Mouse (Mus musculus): Measurements from ENCODE around the gene Kctd17. TPM values are rescaled to one million over a fixed set of nuclear protein-coding genes. Genes with fewer than 3 reads are reported as not detected.

Kctd17 gene
- polyA plus RNA-seq, 1 experiment, result 4.8 TPM

DNA sequence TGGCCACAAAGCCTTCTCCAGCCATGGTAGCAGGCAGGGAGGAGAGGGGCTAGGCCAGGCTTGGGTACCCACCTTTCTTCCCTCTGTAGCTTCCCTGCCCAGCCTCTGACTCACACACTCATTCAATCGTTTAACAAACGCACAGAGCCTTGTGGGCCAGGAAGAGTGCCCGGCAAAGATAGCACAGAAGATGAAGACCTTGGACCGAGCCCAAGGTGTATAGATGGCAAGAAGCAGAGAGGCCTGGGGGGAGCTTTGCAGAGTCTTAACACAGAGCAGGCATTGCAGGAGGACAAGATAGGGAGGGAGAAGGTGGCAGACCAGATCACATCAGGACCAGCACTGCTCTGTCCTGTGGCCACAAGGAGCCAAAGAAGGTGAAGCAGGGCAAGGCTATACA is 26.8 kb downstream of the Kctd17 start:
- peaks cover 13% of the 10 kb centered on the region for H3K4me1 ChIP-seq (ENCODE audit: control insufficient read depth, insufficient read depth, low read length)
- TF ChIP-seq CTCF (IDR thresholded peaks at IDR 0.05; ENCODE audit: low read depth, low read length) (no peak), POLR2A (IDR thresholded peaks at IDR 0.05; ENCODE audit: borderline replicate concordance, low read depth, low read length) (no peak)
- H3K27ac ChIP-seq (ENCODE audit: insufficient read depth, low read depth, low read length), result no peak overlapping the region
- H3K4me3 ChIP-seq (ENCODE audit: insufficient read depth, low read length), result no peak overlapping the region

DNA sequence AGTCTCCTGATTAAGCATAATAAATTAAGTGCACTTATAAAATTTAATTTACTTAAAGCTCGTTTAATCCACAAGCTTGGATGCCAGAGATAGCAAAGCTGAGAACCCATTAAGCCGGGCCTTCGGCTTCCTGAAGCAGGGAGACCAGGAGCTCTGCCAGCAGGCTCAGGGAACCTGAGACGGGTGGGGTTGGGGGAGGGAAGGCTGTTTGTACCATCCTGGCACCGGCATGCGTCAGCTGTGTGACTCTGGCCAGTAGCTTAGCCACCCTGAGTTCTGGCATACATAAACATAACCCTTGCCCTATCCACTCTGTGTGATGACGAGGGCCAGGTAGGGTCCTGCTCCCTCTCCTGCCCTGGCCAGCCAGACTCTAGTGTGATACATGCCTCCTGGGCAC is 27.7 kb downstream of the Kctd17 start:
- Histone ChIP-seq H3K4me3 (ENCODE audit: insufficient read depth, low read length) (no peak overlapping the region), H3K27ac (ENCODE audit: insufficient read depth, low read depth, low read length) (no peak overlapping the region), H3K4me1 (ENCODE audit: control insufficient read depth, insufficient read depth, low read length) (peaks cover 5% of the 10 kb centered on the region)
- TF ChIP-seq POLR2A (IDR thresholded peaks at IDR 0.05; ENCODE audit: borderline replicate concordance, low read depth, low read length), result no peak
- no peak for TF ChIP-seq CTCF (IDR thresholded peaks at IDR 0.05; ENCODE audit: low read depth, low read length)

DNA sequence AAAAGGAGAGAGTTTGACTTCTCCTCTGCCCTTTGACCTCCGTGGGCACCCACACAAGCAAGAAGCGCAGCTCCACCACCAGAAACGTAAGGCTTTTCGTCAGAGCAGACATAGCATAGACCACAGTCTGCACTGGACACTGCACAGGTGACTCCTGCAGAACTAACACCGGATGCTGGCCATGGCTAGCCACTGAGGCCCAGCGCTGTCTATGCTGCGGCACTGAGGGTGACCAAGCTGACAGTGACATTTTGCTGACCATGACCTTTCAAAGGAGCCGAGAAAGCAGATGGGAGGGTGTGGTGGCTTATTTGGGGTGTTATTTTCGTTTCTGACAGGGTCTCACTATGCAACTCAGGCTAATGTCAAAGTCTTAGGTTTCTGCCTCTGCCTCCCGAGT is 28.8 kb downstream of the Kctd17 start:
- TF ChIP-seq CTCF (IDR thresholded peaks at IDR 0.05; ENCODE audit: low read depth, low read length) (no peak), POLR2A (IDR thresholded peaks at IDR 0.05; ENCODE audit: borderline replicate concordance, low read depth, low read length) (no peak)
- H3K4me1 ChIP-seq (ENCODE audit: control insufficient read depth, insufficient read depth, low read length), result no peaks in the 10 kb centered on the region
- H3K27ac ChIP-seq (ENCODE audit: insufficient read depth, low read depth, low read length), result no peak overlapping the region
- no peak overlapping the region for H3K4me3 ChIP-seq (ENCODE audit: insufficient read depth, low read length)

DNA sequence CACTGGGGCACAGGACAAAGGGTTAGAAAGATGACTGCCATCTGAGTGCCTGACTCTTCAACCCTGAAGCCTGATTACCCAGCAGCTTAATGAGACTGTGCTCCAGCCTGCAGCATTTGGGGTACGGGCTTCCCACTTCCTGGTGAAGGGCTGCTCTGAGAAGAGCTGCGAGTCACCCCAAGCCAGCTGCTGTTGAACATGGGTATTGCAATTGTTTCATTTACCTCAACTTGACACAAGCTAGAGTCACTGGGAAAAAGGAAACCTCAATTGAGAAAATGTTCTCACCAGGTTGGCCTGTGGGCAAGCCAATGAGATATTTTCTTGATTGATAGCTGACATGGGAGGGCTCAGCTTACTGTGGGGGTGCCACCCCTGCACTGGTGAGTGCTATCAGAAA is 34.6 kb downstream of the Kctd17 start:
- H3K4me3 ChIP-seq (ENCODE audit: insufficient read depth, low read length), result no peak overlapping the region
- no peaks in the 10 kb centered on the region for H3K4me1 ChIP-seq (ENCODE audit: control insufficient read depth, insufficient read depth, low read length)
- H3K27ac ChIP-seq (ENCODE audit: insufficient read depth, low read depth, low read length), result no peak overlapping the region
- TF ChIP-seq POLR2A (IDR thresholded peaks at IDR 0.05; ENCODE audit: borderline replicate concordance, low read depth, low read length), result no peak
- TF ChIP-seq CTCF (IDR thresholded peaks at IDR 0.05; ENCODE audit: low read depth, low read length), result no peak

DNA sequence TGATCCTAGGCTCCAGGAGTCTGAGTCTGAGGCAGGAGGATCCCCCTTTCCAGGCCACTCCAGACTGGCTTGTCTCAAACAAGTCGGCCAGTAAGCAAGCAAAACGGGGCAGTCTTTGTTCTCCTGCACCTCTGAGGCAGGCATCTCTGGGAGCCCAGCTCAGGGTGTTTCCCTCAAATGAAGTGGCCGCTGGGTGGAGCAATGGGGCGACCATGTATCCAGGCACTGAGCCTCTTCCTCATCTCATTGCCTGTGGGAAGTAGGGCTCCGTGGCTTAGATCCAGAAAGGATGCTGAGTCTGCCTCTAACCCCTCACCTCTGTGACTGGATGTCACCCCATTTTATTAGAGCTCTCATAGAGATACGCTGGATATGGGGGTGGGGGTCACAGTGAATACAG is 38.4 kb downstream of the Kctd17 start:
- Histone ChIP-seq H3K4me1 (ENCODE audit: control insufficient read depth, insufficient read depth, low read length) (no peaks in the 10 kb centered on the region), H3K4me3 (ENCODE audit: insufficient read depth, low read length) (no peak overlapping the region), H3K27ac (ENCODE audit: insufficient read depth, low read depth, low read length) (no peak overlapping the region)
- TF ChIP-seq CTCF (IDR thresholded peaks at IDR 0.05; ENCODE audit: low read depth, low read length), result no peak
- no peak for TF ChIP-seq POLR2A (IDR thresholded peaks at IDR 0.05; ENCODE audit: borderline replicate concordance, low read depth, low read length)

DNA sequence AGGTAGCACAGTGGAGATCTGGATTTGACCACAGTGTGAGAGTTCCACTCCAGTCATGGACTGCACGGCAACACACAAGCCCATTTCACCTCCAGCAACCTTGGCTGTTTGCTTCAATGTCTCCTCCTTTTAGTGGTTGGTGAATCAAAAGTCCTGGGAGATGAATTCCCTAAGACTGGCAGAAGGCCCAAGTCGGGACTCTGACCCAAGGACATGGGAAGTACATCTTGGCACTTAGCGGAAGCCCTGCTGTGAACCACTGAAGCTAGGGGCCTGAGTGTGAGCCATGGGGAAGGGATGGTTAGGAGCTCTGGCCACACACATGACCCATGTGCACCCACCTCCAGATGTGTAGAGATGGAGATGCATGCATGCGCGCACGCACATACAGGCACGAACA is 39.2 kb downstream of the Kctd17 start:
- no peak overlapping the region for H3K27ac ChIP-seq (ENCODE audit: insufficient read depth, low read depth, low read length)
- TF ChIP-seq CTCF (IDR thresholded peaks at IDR 0.05; ENCODE audit: low read depth, low read length) (no peak), POLR2A (IDR thresholded peaks at IDR 0.05; ENCODE audit: borderline replicate concordance, low read depth, low read length) (no peak)

DNA sequence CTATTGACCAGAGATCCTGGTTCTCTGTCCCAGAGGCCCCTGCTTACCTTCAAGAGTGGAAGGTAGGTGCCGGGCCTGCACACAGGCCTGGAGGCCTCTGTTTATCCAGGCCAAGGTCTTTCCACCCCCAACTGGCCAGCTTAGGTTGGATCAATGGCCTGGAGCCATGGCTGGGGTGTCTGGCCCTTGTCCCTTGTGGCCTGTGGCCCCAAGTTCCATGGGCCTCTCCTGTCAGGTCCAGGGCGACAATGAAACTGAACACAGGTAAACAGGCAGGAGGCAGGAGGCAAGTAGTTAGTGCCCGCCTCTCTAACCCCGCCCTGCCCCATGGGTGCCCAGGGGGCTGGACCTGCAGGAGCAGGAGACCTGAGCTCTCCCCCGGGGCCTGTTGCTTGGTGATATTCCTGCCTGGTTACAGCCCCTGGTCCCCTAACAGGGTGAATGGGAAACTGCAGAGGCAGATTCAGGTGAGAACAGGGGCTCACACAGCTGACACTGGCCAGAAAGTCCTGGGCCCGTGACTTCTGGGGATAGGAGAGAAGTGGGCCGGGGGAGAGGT is 40.1 kb downstream of the Kctd17 start, which contains the start of gene Tmprss6:
Gene Tmprss6, minus strand, starts transcription at position 256 of the 559 bp plus-strand sequence.
- TF ChIP-seq CTCF (IDR thresholded peaks at IDR 0.05; ENCODE audit: low read depth, low read length) (no peak), POLR2A (IDR thresholded peaks at IDR 0.05; ENCODE audit: borderline replicate concordance, low read depth, low read length) (no peak)
- Histone ChIP-seq H3K4me1 (ENCODE audit: control insufficient read depth, insufficient read depth, low read length) (no peaks in the 10 kb centered on the region), H3K4me3 (ENCODE audit: insufficient read depth, low read length) (no peak within 1 kb of the TSS), H3K27ac (ENCODE audit: insufficient read depth, low read depth, low read length) (no peak within 1 kb of the TSS)

More for the DNA sequence above, 39.2 kb downstream of the Kctd17 start:
- H3K4me1 ChIP-seq (ENCODE audit: control insufficient read depth, insufficient read depth, low read length), result no peaks in the 10 kb centered on the region
- no peak overlapping the region for H3K4me3 ChIP-seq (ENCODE audit: insufficient read depth, low read length)

DNA sequence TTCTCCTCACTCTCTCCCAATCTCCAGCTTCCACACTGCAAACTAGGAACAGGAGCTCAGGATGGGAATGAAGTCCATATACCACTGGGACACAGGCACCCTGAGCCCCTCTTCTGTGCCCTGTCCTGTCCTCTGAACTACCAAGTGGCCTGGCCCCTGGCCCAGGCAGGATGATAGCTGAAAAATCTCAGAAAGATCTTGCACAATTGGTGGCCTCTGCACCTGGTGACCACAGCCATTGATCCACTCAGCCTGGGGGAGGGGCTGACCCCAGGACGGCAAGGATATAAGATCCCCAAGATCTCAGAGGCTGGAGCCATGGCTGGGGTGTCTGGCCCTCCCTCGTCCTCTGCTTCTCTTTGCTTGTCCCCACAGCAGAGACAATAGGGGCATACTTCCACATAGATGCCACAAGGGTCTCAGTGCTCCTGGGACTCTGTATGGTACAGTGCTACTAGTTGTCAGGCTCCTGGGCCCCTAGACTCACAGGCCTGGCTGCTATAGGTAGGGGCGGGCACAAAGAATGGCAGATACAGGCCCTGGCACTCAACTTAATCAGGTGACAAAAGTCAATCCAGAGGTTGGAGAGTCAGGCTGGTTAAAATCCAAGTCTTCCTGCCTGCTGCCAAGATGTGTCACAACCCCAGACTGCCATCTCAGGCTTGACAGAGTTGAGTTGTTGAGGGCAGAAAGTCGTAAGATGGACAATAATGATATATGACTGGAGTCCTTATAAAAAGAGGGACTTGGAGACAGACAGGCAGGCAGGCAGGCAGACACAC is 42.3 kb downstream of the Kctd17 start:
- Histone ChIP-seq H3K4me1 (ENCODE audit: control insufficient read depth, insufficient read depth, low read length) (no peaks in the 10 kb centered on the region), H3K27ac (ENCODE audit: insufficient read depth, low read depth, low read length) (no peak overlapping the region), H3K4me3 (ENCODE audit: insufficient read depth, low read length) (no peak overlapping the region)
- TF ChIP-seq CTCF (IDR thresholded peaks at IDR 0.05; ENCODE audit: low read depth, low read length), result no peak
- no peak for TF ChIP-seq POLR2A (IDR thresholded peaks at IDR 0.05; ENCODE audit: borderline replicate concordance, low read depth, low read length)

DNA sequence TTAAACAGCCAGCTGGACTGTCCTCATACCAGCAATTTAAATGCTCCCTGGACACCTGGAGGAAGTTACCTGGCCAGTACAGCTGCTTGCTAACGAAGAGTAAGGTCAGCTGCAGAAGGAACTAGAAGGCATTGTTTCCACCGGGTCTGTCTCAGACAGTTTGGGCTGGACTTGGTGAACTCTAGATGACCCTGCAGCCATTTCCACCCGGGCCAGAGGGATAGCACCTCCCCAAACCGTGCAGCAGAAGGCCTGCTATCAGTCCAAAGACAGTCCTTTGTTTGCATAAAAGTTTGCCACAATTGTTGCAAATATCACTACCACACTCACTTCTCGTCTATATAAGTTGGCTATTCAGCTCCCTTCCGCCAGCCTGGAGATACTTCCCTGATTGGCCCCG is 43.5 kb downstream of the Kctd17 start:
- no peak for TF ChIP-seq CTCF (IDR thresholded peaks at IDR 0.05; ENCODE audit: low read depth, low read length)
- TF ChIP-seq POLR2A (IDR thresholded peaks at IDR 0.05; ENCODE audit: borderline replicate concordance, low read depth, low read length), result no peak
- H3K4me3 ChIP-seq (ENCODE audit: insufficient read depth, low read length), result no peak overlapping the region
- H3K4me1 ChIP-seq (ENCODE audit: control insufficient read depth, insufficient read depth, low read length), result no peaks in the 10 kb centered on the region

DNA sequence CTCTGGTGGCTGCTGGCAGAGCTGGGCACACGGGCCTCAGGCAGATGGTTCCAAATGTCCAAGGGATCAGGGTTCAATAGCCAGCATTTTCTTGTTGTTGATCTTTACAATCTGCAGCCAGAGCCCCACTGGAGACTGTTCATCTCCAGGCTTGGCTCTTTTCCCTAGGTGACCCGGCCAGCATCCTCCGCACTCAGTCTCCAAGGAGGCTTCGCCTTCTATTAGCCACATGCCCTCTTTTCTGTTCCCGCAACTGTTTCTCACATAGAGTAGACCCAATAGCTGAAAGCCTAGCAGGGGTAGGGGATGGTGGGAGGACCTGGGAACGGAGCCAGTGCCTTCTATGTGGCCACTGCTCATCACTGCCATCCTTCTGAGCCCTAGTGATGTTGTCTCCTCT is 45.1 kb downstream of the Kctd17 start:
- Histone ChIP-seq H3K4me1 (ENCODE audit: control insufficient read depth, insufficient read depth, low read length) (no peaks in the 10 kb centered on the region), H3K27ac (ENCODE audit: insufficient read depth, low read depth, low read length) (no peak overlapping the region)
- TF ChIP-seq POLR2A (IDR thresholded peaks at IDR 0.05; ENCODE audit: borderline replicate concordance, low read depth, low read length), result no peak
- no peak for TF ChIP-seq CTCF (IDR thresholded peaks at IDR 0.05; ENCODE audit: low read depth, low read length)

More for the DNA sequence above, 43.5 kb downstream of the Kctd17 start:
- no peak overlapping the region for H3K27ac ChIP-seq (ENCODE audit: insufficient read depth, low read depth, low read length)

More for the DNA sequence above, 45.1 kb downstream of the Kctd17 start:
- no peak overlapping the region for H3K4me3 ChIP-seq (ENCODE audit: insufficient read depth, low read length)
